Mouse (Mus musculus) embryonic facial prominence, embryonic 11.5 days (tissue): ENCODE measurements at regions not wholly inside any gene's neighbourhood (a gene's known extent, or its start where the extent isn't known, plus 50 kb on each side); places are given as distances from the start of the nearest gene placed in this dataset.

ENCODE experiments used
- ATAC-seq: fragments of 200-750 bp; cut with Nextera tagmentation; replicated peaks from 2 replicates; pipeline ENCODE4 v1.8.0; 2017; ENCODE audit warnings: low read depth; ENCODE audit not compliant: insufficient number of reproducible peaks, low FRiP score, low TSS enrichment
- DNase-seq: peaks from one replicate; pipeline ENCODE4 v3.0.0-alpha.2; 2015; ENCODE audit warnings: low spot score
- H3K27ac ChIP-seq: fragments of 300-500 bp; sonication (generic); replicated peaks from 2 replicates; pipeline ENCODE4 v1.5.1; 2014; ENCODE audit warnings: mild to moderate bottlenecking, low read depth, low read length, control low read depth
- H3K27me3 ChIP-seq: fragments of 300-500 bp; sonication (generic); 2 replicates; pipeline ENCODE4 v1.6.1; 2014; ENCODE audit warnings: mild to moderate bottlenecking, low read length, moderate library complexity, mixed read lengths; ENCODE audit not compliant: control insufficient read depth, insufficient read depth
- H3K36me3 ChIP-seq: fragments of 300-500 bp; sonication (generic); replicated peaks from 2 replicates; pipeline ENCODE4 v1.6.1; 2014; ENCODE audit warnings: low read depth, mild to moderate bottlenecking, low read length, moderate library complexity, mixed read lengths; ENCODE audit not compliant: control insufficient read depth, insufficient read depth
- H3K4me1 ChIP-seq: fragments of 300-500 bp; sonication (generic); 2 replicates; pipeline ENCODE4 v1.6.1; 2014; ENCODE audit warnings: low read length, mixed read lengths; ENCODE audit not compliant: control insufficient read depth, insufficient read depth
- H3K4me2 ChIP-seq: fragments of 300-500 bp; sonication (generic); 2 replicates; pipeline ENCODE4 v1.6.1; 2014; ENCODE audit warnings: low read depth, mild to moderate bottlenecking, control low read depth, low read length, moderate library complexity
- H3K4me3 ChIP-seq: fragments of 300-500 bp; sonication (generic); 2 replicates; pipeline ENCODE4 v1.5.1; 2014; ENCODE audit warnings: low read depth, low read length, control low read depth
- H3K9ac ChIP-seq: fragments of 300-500 bp; sonication (generic); replicated peaks from 2 replicates; pipeline ENCODE4 v1.6.1; 2014; ENCODE audit warnings: mild to moderate bottlenecking, control low read depth, low read length
- H3K9me3 ChIP-seq: fragments of 300-500 bp; sonication (generic); replicated peaks from 2 replicates; pipeline ENCODE4 v1.6.1; 2016; ENCODE audit warnings: mild to moderate bottlenecking, low read length, inconsistent platforms, mixed read lengths; ENCODE audit not compliant: control insufficient read depth
- WGBS: fragments of 180-500 bp; shearing (Covaris S2); extraction: QIAGEN DNeasy Blood & Tissue Kit; methylation state at CpG from one replicate; pipeline ENCODE4 v1.1.7; 2014; 5-methylcytosine and 5-hydroxymethylcytosine counted together

DNA sequence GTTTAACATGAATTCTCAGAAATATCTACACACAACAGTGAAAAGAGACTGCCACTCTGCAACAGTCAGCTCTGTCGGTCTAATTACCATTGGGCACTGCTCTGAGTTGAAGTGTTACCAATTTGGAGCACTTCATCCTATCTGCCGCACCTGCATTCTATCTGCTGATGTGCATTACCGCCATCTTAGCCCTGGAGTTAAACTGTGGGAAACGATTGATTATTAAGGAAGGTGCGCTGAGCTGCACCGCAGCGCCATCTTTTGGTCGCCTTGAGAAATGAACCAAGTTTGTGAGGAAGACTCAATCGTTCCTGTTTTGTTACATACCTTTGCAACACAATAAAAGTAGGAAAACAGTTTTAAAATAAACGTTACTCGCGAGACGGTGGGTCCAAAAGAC is 110.5 kb downstream of the Rergl start:
- peak; percentile 70 for DNase-seq
- 6% methylated on average over 13 of the region's 13 CpGs for WGBS
- Histone ChIP-seq H3K9ac (no peak overlapping the region), H3K9me3 (no peaks in the 10 kb centered on the region), H3K4me2 (no peak overlapping the region), H3K27me3 (no peaks in the 10 kb centered on the region), H3K36me3 (no peaks in the 10 kb centered on the region), H3K27ac (no peak overlapping the region), H3K4me1 (no peaks in the 10 kb centered on the region), H3K4me3 (no peak overlapping the region)
- no peak for ATAC-seq

DNA sequence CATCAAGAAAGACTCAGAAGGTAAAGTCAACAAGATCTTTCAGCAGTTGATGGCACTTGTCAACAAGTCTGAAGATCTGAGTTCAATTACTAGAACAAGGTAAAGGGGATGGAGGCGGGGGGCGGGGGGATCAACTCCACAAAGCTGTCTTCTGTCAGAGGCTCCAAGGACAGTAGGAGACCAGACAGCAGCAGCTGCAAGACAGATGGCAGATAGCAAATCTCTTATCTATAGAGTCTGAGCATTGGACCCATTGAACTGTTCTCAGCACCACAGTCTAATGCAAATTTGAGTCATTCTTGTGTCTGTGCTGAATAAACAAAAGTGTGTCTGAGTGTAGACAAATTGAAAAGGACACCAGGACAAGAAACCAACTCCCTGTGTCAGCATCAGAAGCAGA is 150.8 kb downstream of the Rergl start:
- Histone ChIP-seq H3K9me3 (no peaks in the 10 kb centered on the region), H3K4me1 (no peaks in the 10 kb centered on the region), H3K4me3 (no peak overlapping the region), H3K27me3 (no peaks in the 10 kb centered on the region), H3K4me2 (no peak overlapping the region), H3K9ac (no peak overlapping the region), H3K27ac (no peak overlapping the region), H3K36me3 (no peaks in the 10 kb centered on the region)
- DNase-seq (no peak), ATAC-seq (no peak)
- 83% methylated on average over 2 of the region's 2 CpGs for WGBS

DNA sequence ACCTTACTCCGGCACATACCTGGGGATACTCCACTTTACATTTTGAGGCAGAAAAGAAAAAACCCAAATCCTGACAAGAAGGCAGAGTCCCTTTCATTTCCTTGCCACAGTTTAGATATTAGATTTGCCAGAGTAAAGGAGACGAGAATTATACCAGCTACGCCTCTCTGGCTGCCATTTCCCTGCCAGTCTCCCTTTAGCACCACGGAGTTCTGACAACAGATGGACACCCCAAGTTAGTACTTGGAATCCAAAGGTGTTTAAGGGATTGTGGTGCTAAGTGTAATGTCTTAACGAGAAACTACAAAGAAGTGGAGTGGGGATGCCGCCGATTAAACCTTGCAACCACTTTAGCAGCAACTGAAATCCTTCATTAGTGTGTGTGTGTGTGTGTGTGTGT is 176.6 kb downstream of the Rergl start:
- DNase-seq (no peak), ATAC-seq (no peak)
- whole genome bisulfite sequencing: 89% methylated on average over 7 of the region's 7 CpGs
- no peak overlapping the region for H3K9ac ChIP-seq
- no peaks in the 10 kb centered on the region for H3K4me1 ChIP-seq
- H3K4me3 ChIP-seq: no peak overlapping the region
- no peaks in the 10 kb centered on the region for H3K36me3 ChIP-seq
- H3K9me3 ChIP-seq: no peaks in the 10 kb centered on the region
- H3K4me2 ChIP-seq: no peak overlapping the region
- H3K27me3 ChIP-seq: no peaks in the 10 kb centered on the region
- H3K27ac ChIP-seq: no peak overlapping the region

DNA sequence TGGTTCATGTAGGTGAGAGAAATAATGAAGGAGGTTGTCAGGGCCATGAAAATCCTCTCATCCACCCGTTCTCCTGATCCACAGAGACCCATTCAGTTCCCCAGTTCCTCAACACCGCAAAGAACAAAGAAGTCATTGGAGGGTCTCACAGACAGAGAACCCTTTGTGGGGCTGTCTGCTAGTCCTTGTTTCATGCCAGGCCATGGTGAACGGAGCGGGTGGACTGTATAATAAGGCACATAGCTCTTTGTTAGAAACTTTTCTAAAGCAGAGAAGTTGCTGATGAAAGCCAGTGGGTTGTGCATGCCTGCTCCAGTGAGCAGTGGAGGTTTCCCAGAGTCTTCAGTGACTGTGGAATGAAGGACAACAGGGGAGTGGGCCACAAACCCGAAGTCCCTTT is 194.1 kb downstream of the Rergl start:
- Histone ChIP-seq H3K9ac (no peak overlapping the region), H3K36me3 (no peaks in the 10 kb centered on the region), H3K9me3 (no peaks in the 10 kb centered on the region), H3K4me1 (no peaks in the 10 kb centered on the region), H3K27ac (no peak overlapping the region), H3K4me2 (no peak overlapping the region), H3K27me3 (no peaks in the 10 kb centered on the region), H3K4me3 (no peak overlapping the region)
- DNase-seq (no peak), ATAC-seq (0 out of 2 replicates have a peak, but pooled peaks have one; percentile 52)
- WGBS: 25% methylated on average over 5 of the region's 5 CpGs

DNA sequence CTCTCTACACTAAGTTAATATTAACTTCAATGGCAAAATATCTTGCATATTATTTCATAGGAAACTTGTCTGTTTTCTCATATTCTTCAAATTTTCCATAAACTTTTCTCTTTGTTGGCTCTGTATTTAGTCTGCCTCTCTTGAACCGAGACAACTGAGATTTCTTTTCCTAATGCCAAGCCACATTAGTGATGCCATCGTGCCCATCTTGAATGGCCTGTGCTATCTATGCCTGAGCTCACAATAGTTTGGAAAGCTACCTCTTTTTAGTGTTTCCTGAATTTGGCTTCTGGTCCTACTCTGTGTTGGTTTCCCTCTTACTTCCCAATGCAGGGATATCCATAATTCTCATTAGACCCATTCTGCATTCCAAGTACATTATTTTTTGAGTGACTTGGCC is 197.5 kb downstream of the Rergl start:
- Histone ChIP-seq H3K4me3 (no peak overlapping the region), H3K9me3 (no peaks in the 10 kb centered on the region), H3K27me3 (no peaks in the 10 kb centered on the region), H3K4me1 (no peaks in the 10 kb centered on the region), H3K27ac (no peak overlapping the region), H3K9ac (no peak overlapping the region), H3K4me2 (no peak overlapping the region), H3K36me3 (no peaks in the 10 kb centered on the region)
- 80% methylated on average over 2 of the region's 2 CpGs for WGBS
- DNase-seq: no peak
- ATAC-seq: no peak

DNA sequence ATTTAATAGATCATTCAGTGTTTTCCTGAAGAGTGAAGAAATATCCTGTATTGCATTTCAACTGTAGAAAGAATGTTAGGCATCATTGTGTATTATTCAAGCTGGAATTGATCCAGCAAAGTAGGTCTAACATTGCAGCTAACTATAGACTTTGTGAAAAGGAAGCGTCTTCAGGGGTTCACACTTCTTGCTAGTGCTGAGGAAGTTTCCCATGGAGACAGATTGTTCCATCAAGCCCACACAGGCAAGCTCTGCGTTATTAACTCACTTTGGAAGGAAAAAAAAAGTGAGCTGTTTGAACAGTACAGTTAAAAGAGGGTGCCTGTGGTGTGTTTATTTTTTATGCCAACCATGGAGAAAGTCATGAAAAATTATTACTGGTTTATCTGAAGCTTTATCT is 206.1 kb downstream of the Rergl start:
- Histone ChIP-seq H3K9ac (no peak overlapping the region), H3K27me3 (no peaks in the 10 kb centered on the region), H3K4me1 (no peaks in the 10 kb centered on the region), H3K4me3 (no peak overlapping the region), H3K4me2 (no peak overlapping the region), H3K9me3 (no peaks in the 10 kb centered on the region), H3K27ac (no peak overlapping the region), H3K36me3 (no peaks in the 10 kb centered on the region)
- WGBS: 80% methylated on average over 2 of the region's 2 CpGs
- ATAC-seq (no peak), DNase-seq (no peak)

DNA sequence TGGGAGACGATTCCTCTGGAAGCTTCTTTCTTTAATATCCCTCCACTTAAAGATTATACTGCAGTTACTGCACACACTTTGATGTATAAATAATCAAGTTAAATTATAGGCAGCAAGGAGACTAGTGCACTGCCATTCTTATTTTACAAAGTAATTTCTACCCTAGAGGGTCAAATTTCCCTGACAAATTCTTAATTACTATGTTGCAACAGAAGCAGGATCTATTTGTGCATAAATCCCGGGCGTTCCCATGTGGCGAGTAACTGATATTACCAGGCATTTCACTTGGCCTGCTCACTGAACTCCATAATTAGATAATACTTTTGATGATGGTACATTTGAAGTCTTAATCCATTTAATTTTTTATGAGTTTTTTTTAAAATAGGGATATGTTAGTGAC is 222.7 kb downstream of the Rergl start:
- no peak overlapping the region for H3K9ac ChIP-seq
- no peak overlapping the region for H3K27ac ChIP-seq
- no peak; the same call in 1 of the 2 replicates for ATAC-seq
- no peak overlapping the region for H3K4me3 ChIP-seq
- H3K4me2 ChIP-seq: no peak overlapping the region
- peak; percentile 4 for DNase-seq
- H3K9me3 ChIP-seq: no peaks in the 10 kb centered on the region
- H3K4me1 ChIP-seq: no peaks in the 10 kb centered on the region
- no peaks in the 10 kb centered on the region for H3K27me3 ChIP-seq
- WGBS: 62% methylated on average over 4 of the region's 4 CpGs
- no peaks in the 10 kb centered on the region for H3K36me3 ChIP-seq

DNA sequence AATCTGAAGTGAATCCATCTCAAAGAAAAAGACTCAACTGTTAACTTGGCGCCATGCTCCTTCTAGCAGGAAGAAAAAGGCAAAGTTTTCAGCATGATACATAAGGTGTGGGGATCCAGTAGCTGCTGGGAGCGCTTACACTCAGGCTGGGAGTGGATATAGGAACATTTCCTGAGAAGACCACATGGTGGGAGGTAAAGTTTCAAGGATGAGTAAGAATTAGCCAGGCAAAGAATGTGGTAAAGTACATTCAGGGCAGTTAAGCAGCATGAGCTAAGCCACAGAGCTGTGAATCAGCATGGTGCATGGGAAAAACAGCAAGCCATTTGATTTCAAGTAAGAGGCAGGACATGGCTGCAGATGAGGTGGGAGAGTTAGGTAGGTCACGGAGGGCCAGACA is 226.3 kb downstream of the Rergl start:
- no peaks in the 10 kb centered on the region for H3K36me3 ChIP-seq
- 59% methylated on average over 3 of the region's 3 CpGs for WGBS
- DNase-seq (no peak), ATAC-seq (no peak)
- no peak overlapping the region for H3K27ac ChIP-seq
- H3K9me3 ChIP-seq: no peaks in the 10 kb centered on the region
- no peak overlapping the region for H3K9ac ChIP-seq
- no peak overlapping the region for H3K4me3 ChIP-seq
- no peaks in the 10 kb centered on the region for H3K4me1 ChIP-seq
- no peak overlapping the region for H3K4me2 ChIP-seq
- no peaks in the 10 kb centered on the region for H3K27me3 ChIP-seq

DNA sequence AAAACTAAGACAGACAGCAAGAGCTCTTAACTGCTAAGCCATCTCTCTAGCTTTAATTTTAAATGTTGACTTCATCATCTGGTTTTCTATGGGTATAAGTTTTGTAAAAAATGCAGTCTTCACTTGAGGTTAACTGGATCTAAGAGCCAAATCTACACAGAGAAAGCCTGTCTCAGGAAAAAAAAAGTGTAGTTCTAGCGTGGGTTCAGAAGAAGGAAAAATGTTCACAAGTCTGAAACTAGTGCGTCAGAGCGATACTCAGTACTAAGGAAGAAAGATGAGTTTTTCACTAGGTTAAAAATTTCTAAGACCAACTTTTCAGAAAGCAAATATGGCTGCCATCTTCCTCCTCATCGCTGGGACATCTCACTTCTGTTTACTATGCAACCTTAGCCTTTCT is 248.1 kb downstream of the Rergl start:
- ATAC-seq: no peak
- no peak overlapping the region for H3K9ac ChIP-seq
- no peak overlapping the region for H3K27ac ChIP-seq
- H3K36me3 ChIP-seq: no peaks in the 10 kb centered on the region
- WGBS: 91% methylated on average over 4 of the region's 4 CpGs
- H3K4me3 ChIP-seq: no peak overlapping the region
- no peak for DNase-seq
- no peaks in the 10 kb centered on the region for H3K9me3 ChIP-seq
- H3K4me2 ChIP-seq: no peak overlapping the region
- H3K27me3 ChIP-seq: no peaks in the 10 kb centered on the region
- no peaks in the 10 kb centered on the region for H3K4me1 ChIP-seq
